Mouse (Mus musculus) adrenal gland, adult 18-20 months (tissue): ENCODE results near the gene H2-M10.6. TPM values are rescaled to one million over a fixed set of nuclear protein-coding genes. Genes with fewer than 3 reads are reported as not detected.
A peak's percentile ranks its signal among the peaks of the same experiment; 100 is the strongest.

Experiments
- DNase-seq, 2 experiments: peaks; one replicate each; pipeline ENCODE4 v3.0.0; 2021 to 2022; ENCODE audit warnings: low spot score in 2 of 2
- total RNA-seq, 2 experiments: library from RNA; stranded (reverse); gene quantifications; 1 replicate in 1 of 2; 2 replicates in 1 of 2; pipeline ENCODE4 v1.2.3; 2021

H2-M10.6 gene
- total RNA-seq, 2 experiments from 2014 or later: not detected

DNA sequence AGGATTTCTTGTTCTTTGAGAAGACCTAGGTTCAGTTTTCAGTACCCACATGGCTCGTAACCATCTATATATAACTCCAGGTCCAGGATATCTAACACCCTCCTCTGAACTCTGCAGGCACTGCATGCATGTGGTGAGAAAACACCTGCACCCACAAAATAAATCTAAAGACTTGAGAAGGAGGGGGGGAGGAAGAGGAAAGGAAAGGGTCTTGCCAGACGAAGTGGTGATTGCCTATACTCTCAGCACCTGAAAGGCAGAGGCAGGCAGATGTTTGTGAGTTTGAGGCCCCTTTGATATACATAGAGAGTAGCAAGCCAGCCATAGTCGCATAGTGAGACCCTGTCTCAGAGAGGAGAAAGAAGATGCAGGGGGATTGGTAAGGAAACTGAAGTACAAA, 28.0 kb downstream of the H2-M10.6 start:
- DNase-seq: no peak

DNA sequence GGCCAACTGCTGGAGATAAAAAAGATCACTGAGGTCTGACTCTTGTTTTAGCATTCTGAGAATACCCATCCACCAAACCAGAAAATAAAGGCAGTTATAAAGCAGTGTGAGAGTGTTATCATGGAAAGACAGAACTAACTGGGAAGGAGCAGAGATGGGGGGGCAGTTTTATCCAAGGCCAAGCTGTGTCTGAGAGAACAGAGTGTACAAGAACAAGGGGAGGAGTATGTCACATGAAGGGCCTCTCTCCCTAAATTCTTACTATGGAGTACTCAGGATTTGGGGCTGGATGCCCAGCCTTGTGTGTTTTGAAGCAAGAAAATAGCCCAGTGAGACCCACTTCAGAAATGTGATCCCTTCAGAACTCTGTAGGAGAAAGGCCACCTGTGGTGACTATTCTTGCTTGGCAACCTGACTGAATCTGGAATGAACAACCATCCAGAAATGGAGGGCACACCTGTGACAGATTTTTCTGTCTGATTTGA, 29.0 kb downstream of the H2-M10.6 start:
- no peak for DNase-seq

DNA sequence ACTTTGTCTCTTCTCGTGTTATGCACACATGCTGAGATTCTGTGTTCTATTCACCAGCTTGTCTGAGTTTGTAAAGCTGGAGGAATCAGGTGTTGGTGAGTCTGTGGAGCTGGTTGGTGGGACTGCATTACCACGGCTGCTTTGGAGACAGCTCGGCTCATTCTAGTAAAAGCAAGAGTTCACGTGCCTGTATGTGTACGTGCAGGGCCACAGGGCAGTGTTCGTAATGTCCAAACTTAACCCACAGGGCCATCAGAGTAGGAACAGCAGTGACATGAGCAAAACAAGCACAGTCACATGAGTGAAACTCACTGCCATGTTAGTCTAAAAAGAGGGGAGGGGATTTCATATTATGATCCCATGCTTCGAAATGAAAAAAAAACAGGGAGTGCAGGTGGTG, 31.7 kb downstream of the H2-M10.6 start:
- DNase-seq: no peak

DNA sequence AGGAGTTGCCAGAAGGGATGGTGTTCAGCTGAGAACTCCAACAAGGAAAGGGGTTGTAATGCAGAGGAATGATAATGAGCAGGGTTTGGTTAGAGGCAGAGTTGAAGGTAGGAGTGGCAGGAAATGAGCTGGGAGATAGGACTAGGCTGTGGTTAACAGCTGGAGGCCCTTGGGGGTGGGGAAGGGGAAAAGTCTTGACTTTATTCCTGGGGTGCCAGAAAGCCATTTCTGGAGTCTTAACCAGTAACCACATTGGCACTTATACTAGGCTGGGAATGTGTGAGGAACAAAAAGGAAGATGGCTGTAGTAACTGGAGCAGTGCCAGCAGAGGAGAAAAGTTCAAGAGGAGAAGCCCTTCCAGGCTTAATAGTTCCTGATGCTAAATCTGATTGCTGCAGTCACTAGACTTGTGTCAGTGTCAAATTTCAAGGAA, 32.3 kb downstream of the H2-M10.6 start:
- DNase-seq: no peak

DNA sequence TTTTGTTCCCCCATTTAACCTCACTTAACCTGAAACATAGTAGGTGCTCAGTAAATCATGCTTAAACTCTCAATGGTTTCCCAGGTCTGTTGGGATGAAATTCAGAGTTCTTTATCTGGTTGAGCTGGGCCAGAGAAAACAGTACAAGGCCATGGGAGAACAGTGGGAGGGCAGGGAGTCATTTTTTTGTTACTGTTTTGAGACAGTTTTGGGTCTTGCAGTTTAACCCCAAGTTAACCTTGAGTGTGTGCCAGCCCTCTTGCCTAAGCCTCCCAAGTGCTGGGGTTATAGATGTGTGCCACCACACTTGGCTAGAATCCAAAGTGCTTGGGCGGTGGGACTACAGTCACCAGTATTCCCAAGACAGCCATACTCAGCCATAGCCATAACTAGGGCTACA, 32.8 kb downstream of the H2-M10.6 start:
- peak; percentile 40 to 41 for DNase-seq

DNA sequence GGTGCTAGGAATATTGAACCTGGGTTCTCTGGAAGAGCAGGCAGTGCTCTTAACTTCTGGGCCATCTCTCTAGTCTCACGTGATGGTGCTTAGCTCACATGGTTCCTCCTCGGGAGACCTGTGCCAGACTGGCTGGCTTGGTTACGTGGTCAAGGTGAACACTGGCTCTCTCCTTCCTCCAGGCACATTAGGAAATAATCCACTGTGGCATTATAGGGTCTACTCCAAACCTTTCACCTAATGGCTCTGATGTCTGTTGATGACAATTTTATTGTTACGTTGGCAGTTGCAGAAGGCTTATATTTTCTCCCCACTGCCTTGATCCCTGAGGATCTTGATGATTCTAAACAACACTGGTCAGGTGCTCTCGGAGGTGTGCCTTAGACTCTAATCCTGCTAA, 36.9 kb downstream of the H2-M10.6 start:
- DNase-seq: no peak

DNA sequence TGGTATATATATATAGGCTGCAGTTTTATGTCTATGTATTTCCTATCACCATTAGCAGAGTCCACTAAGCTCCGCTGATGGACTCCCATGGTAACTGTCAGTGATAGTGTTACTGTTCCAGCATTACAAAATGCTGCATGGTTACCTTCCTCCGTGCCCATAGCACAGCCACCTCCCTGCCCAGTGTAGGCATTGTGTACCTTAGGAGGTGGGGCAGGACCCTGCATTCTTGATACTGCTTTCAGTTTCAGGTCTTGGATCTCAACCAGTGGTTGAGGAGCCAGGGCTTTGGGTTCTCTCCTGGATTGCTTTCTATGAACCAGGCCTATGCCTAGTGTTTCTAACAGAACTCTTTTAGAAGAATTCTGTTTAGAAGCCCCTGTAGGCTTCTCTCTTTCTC, 38.0 kb downstream of the H2-M10.6 start:
- no peak for DNase-seq

DNA sequence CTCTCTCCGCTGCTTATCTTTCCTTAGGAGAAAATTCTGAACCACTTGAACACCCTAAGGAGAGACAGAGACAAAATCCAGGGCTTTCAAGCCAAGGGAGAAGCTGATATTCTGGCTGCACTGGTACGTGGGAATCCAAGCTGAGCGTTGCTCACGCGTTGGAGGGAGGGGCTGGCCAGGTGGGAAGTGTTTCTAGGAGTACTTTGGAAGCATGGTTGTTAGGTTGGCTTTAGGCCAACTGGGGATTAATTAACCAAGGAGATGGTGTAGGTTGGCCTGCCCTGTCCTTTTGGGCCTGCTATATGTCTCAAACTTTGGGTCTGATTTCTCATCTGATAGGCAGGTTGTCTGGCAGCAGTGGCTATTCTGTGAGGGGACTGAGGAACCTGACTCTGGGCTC, 39.2 kb downstream of the H2-M10.6 start:
- DNase-seq: no peak

DNA sequence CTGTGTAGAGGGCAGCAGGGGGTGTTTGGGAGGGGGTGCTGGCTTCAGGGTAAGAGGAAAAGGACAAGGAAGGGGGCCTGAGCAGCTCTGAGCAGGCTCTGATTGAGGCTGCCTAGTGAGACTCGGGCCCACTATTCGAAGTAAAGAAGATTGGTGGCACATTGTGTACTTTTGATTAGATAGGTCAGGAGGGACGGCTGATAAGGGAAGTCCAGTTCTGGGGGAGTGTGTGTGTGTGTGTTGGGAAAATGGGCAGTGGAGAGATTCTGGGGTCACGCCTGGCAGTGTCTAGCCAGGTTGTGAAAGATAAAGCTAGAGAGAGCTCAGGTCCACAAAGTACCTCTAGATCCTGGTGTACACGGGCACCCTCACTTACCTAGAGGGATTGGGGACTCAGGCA, 39.7 kb downstream of the H2-M10.6 start:
- DNase-seq: no peak

DNA sequence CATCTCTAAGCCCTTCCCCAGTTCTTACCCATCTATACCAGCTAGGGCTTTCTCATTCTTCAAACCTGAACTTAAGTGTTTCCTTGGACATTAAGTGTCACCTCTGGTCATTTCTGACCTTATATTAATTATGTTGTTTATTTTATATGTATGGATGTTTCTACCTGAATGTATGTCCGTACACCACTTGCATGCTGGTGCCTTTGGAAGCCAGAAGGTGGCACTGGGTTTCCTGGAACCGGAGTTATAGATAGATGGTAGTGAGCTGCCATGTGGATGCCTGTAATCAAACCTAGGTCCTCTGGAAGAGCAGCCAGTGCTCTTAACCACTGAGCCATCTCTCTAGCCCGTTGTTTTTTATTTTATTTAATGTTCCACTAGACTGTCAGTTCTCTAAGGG, 43.5 kb downstream of the H2-M10.6 start:
- no peak for DNase-seq

DNA sequence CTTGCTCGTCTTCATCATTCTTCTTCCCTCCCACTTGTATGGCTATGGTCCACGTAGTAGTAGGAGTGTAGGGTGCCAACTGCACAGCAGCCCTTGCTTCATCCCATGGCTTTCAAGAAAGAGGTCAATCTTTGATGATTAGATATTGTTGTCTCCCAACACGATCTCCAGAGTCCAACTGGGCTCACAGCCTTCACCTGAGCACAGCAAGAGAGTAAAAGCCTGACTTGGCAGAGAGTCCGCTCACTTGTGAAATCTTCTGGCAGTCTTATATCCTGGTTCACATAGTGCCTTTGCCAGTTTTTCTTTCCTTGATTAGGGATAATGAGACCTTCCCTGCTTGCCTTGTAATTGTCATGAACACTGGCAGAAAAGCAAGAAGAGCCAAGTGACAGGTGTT, 44.3 kb downstream of the H2-M10.6 start:
- no peak for DNase-seq

DNA sequence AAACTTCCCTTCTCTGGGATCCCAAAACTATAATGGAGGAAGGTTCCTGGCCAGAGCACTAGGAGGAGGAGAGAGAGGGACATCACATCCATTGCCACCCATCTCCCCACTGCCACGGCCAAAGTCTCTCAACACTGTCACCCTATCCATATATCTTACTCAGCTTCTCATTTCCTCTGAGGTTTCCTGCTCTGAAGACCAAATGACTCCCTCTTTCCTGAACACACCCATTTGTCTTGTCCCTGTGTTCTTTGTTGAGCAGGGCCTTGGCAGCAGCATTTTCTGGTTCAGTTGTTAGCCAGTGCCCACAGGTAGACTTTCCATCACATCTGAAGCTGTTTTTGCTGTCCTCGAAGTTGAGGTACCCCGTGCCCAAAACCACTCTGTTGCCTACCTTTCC, 46.2 kb downstream of the H2-M10.6 start:
- no peak for DNase-seq

DNA sequence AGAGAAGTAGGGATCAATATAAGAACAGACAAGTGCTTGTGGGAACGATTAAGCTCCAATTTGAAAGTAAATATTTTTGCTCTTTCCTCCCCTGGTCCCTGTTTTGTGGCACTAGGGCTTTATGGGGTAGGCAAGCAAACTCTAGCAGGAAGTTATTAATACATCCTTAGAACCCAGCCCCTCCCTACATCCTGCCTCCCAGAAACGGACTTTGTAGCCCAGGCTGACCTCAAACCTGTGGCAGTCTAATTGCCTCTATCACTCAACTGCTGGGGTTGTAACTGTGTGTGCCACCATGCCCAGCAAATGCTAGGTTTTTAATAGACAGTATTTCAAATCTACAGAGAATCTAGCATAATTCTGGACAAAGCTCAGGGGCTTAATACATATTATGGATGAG, 49.7 kb downstream of the H2-M10.6 start:
- no peak for DNase-seq

Other genes with a start within 250 kb of the H2-M10.6 start
- gene H2-M9, start 169.5 kb upstream of the H2-M10.6 start, total RNA-seq: under 1 TPM in 1 of 2 experiments, not detected in 1; 0.54 TPM
- not detected for gene H2-M1, start 140.0 kb upstream of the H2-M10.6 start, total RNA-seq
- gene H2-M10.5, start 39.3 kb upstream of the H2-M10.6 start, total RNA-seq: not detected
- gene Trim26, start 25.0 kb downstream of the H2-M10.6 start, total RNA-seq: 10 to 100 TPM; 45.1 to 49.8 TPM
- not detected for gene Trim15, start 55.0 kb downstream of the H2-M10.6 start, total RNA-seq
- under 1 TPM in 1 of 2 experiments, not detected in 1; 0.22 TPM for gene Trim10, start 57.4 kb downstream of the H2-M10.6 start, total RNA-seq
- under 1 TPM; 0.26 to 0.53 TPM for gene Trim40, start 78.0 kb downstream of the H2-M10.6 start, total RNA-seq
- not detected for gene Trim31, start 85.9 kb downstream of the H2-M10.6 start, total RNA-seq
- gene Rnf39, start 130.7 kb downstream of the H2-M10.6 start, total RNA-seq: under 1 TPM; 0.61 to 0.86 TPM
- gene Ppp1r11, start 139.6 kb downstream of the H2-M10.6 start, total RNA-seq: 100 to 1,000 TPM in 1 of 2 experiments, 10 to 100 TPM in 1; 84.2 to 100 TPM
- 10 to 100 TPM; 45.3 to 50.7 TPM for gene Znrd1, start 146.4 kb downstream of the H2-M10.6 start, total RNA-seq
- 10 to 100 TPM; 12.4 to 13.3 TPM for gene Znrd1as, start 146.4 kb downstream of the H2-M10.6 start, total RNA-seq
- not detected for gene 2410137M14Rik, start 169.1 kb downstream of the H2-M10.6 start, total RNA-seq
- not detected for gene H2-M5, start 177.4 kb downstream of the H2-M10.6 start, total RNA-seq
- 1 to 10 TPM; 2.5 to 3.5 TPM for gene Zfp57, start 189.0 kb downstream of the H2-M10.6 start, total RNA-seq
- gene Mog, start 211.2 kb downstream of the H2-M10.6 start, total RNA-seq: not detected
- 10 to 100 TPM; 23.3 to 28.6 TPM for gene Gabbr1, start 233.8 kb downstream of the H2-M10.6 start, total RNA-seq